Mouse (Mus musculus): ENCODE results near the gene Itga11.
"Not testable (repeated sequence)": the region's sequence is repeated elsewhere in the genome, so short reads cannot be mapped to it uniquely, and the experiment has no call there.

DNA sequence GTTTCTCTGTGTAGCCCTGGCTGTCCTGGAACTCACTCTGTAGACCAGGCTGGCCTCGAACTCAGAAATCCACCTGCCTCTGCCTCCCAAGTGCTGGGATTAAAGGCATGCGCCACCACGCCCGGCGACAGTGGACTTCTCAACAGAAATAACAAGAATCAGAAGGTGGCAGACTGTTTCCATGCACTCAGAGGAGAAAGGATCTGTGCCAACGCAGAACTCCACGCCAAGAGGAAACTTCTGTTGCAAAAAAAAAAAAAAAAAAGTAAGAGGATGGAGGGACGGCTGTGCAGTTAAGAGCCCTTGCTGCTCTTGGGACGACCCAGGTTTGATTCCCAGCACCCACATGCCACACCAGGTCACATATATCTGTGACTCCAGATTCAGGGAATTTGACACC, 16.7 kb upstream of the Itga11 start:
- TF ChIP-seq CTCF (IDR thresholded peaks at IDR 0.05; ENCODE audit: low read depth, low read length); POLR2A (IDR thresholded peaks at IDR 0.05; ENCODE audit: extremely low read depth, insufficient read depth, low read length): not testable (repeated sequence)

Data from liver, adult 2 months (tissue).